Mouse (Mus musculus): ENCODE measurements around the gene Egflam. TPM values are rescaled to one million over a fixed set of nuclear protein-coding genes. Genes with fewer than 3 reads are reported as not detected.

The Egflam gene
- polyA plus RNA-seq, 1 experiment from 2014 or later: 4.9 TPM

DNA sequence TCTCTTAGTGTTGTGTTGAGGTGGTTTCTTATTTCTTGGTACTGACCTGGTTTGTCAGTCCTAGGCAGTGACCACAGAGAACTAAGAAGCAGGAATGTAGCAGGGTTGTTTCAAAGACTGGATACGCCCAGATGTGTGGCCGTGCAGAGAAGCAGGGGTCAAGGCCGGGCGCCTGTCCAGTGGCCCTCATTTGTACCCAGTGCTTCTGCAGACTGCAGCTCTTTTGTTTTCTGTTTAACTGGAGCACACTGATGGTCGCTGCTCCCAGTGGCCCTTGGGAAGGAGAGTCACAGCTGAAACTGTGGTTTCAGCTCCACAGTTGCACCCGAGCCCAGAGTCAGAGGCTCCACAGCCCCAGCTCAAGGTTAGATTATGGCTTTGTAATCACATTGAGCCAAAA, 217.6 kb downstream of the Egflam start:
- Histone ChIP-seq H3K9me3 (no peaks in the 10 kb centered on the region), H3K4me3 (no peak overlapping the region), H3K4me1 (peaks cover 8% of the 10 kb centered on the region), H3K27ac (0 out of 2 replicates have a peak overlapping the region, but pooled peaks have one; percentile 31), H3K36me3 (replicated peaks) (peaks cover 21% of the 10 kb centered on the region), H3K27me3 (ENCODE audit: poor library complexity, severe bottlenecking) (no peaks in the 10 kb centered on the region)
- no peak for DNase-seq (ENCODE audit: extremely low spot score, low spot score)
- WGBS: 61% methylated on average over 6 of the region's 6 CpGs

DNA sequence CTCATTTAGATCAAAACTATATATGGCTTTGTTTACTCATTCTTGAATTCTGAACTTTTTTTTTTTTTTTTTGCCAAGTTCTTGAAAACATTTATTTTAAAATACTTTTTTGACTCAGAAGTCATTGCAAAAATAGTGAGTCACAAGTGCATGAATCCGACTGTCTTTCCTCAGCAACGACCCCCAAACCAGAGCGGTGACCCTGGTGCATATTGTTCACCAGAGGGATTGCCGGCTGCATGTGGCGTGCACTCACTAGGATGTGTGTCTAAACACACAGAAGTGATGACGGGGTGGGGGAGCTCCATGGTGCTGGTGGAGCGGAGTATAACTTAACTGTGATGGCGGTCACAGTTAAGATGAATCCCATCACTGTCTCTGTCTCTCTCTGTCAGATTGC, 224.4 kb downstream of the Egflam start:
- DNase-seq (ENCODE audit: extremely low spot score, low spot score): no peak
- Histone ChIP-seq H3K27me3 (ENCODE audit: poor library complexity, severe bottlenecking) (no peaks in the 10 kb centered on the region), H3K27ac (no peak overlapping the region), H3K4me1 (no peaks in the 10 kb centered on the region), H3K9me3 (no peaks in the 10 kb centered on the region), H3K36me3 (replicated peaks) (no peaks in the 10 kb centered on the region), H3K4me3 (no peak overlapping the region)
- WGBS: 91% methylated on average over 8 of the region's 8 CpGs

DNA sequence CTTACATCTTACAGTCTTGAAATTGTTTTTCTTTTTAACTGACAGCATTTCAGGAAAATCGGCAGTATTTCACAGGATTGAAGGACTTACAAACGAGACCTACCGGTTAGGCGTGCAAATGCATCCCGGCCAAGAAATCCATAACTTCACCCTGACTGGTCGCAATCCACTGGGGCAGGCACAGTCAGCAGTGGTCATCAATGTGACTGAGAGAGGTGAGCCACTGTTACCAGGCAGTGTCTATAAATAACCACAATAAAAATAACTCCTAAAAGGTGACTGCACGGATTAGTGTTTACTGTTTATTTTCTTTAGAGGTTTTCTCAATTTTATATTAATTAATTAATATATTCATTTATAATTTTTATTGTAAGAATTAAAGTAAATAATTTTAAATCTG, 224.8 kb downstream of the Egflam start:
- Histone ChIP-seq H3K4me1 (peaks cover under 1% of the 10 kb centered on the region; the same call in 1 of the 2 replicates), H3K27ac (no peak overlapping the region), H3K9me3 (no peaks in the 10 kb centered on the region), H3K36me3 (replicated peaks) (no peaks in the 10 kb centered on the region), H3K4me3 (no peak overlapping the region), H3K27me3 (ENCODE audit: poor library complexity, severe bottlenecking) (no peaks in the 10 kb centered on the region)
- WGBS: 90% methylated on average over 7 of the region's 7 CpGs
- no peak for DNase-seq (ENCODE audit: extremely low spot score, low spot score)

DNA sequence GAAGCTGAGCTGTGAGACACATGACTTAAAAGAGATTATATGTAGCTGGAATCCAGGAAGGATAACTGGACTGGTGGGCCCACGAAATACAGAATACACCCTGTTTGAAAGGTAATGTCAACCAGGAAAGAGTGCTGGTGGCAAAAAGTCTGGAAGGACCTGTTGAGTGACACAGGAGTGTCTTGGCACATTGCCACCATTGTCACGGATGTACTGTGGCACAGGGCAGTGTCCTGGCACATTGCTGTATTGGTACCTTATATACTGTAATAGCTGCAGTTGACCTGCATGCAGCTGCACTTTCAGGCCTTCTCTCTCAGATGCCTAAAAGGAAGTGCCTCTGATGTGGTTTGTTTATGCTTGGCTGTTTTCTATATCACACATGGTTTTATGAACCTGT, 225.3 kb downstream of the Egflam start:
- no peak overlapping the region for H3K27ac ChIP-seq
- H3K27me3 ChIP-seq (ENCODE audit: poor library complexity, severe bottlenecking): no peaks in the 10 kb centered on the region
- H3K9me3 ChIP-seq: no peaks in the 10 kb centered on the region
- no peak for DNase-seq (ENCODE audit: extremely low spot score, low spot score)
- no peaks in the 10 kb centered on the region for H3K36me3 ChIP-seq (replicated peaks)
- H3K4me3 ChIP-seq: no peak overlapping the region
- WGBS: 77% methylated on average over 2 of the region's 2 CpGs
- H3K4me1 ChIP-seq: peaks cover 5% of the 10 kb centered on the region; the same call in 1 of the 2 replicates

DNA sequence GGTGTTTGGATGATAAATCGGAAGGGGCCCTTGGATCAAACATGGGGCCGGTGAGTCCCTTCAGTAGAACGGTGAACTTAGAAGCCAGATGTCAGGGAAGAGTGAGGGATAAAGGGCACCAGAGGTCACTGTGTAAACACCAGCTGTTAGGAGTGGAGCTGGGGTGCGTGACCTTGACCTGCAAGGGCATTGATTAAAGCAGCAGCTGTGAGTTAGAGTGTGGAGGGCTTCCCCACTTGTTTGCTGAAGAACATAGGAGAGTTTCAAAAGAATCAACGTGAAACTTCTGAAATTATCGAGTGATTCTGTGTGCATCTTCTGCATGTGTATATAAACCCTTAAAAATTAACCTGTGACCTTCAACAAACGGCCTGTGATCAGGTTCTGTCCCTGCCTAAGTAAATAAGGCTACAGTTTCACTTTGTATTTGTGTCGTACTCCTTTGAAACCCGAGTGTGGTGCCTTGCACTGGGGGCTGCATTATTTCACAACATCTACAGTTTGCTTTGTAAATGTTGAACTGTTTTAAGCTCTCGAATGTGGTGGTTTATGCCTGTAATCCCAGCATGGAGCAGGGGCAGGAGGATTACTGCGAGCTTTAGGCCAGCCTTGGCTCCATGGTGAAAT, 230.2 kb downstream of the Egflam start:
- Histone ChIP-seq H3K36me3 (replicated peaks) (no peaks in the 10 kb centered on the region), H3K4me1 (peaks cover 32% of the 10 kb centered on the region), H3K27ac (no peak overlapping the region), H3K4me3 (no peak overlapping the region), H3K9me3 (no peaks in the 10 kb centered on the region), H3K27me3 (ENCODE audit: poor library complexity, severe bottlenecking) (no peaks in the 10 kb centered on the region)
- WGBS: 69% methylated on average over 11 of the region's 11 CpGs
- DNase-seq (ENCODE audit: extremely low spot score, low spot score): no peak

DNA sequence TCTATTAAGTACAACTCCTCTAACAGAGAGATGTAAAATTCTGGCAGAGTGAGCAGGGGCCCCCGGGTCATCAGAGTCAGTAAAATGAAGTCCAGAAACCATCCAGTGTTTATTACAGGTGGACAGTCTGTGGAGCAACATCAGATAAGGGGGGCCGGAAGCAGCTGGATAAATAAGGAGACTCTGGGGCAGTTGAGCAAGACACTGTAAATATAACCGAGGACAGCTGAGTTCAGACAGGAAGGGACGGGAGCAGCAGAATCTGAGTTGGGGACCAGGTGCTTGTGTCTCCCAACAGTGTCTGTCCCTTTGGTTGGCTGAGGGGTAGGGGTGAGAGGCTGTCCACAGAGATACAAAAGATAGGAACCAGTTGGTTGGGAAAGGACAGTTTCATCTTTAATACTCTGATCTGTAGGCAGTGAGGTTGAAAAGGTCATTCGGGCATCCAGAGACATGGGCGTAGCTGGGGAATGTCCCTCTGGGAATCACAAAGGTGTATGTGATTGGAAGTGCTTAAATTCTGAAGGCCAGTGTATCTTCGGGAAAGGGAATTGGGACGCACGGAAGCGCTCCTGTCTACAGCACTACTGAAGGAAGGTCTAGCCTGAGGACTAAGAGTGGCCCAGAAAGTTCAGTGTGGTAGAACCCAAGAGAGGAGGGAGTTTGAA, 230.8 kb downstream of the Egflam start:
- H3K4me3 ChIP-seq: no peak overlapping the region
- H3K9me3 ChIP-seq: no peaks in the 10 kb centered on the region
- H3K4me1 ChIP-seq: peaks cover 32% of the 10 kb centered on the region

DNA sequence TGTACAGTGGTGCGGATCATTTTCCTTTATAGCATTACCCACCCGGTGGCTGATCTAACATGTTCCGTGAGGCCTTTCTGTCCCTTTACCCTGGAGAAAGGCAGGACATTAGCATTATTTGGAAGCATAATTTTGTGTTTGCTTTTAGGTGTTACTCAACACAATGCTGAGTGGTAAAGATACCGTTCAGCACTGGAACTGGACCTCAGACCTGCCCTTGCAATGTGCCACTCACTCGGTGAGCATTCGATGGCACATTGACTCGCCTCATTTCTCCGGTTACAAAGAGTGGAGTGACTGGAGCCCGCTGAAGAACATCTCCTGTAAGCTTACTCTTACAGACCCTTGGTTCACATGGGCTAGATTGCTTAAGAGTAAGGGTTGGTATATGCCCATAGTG, 231.5 kb downstream of the Egflam start:
- H3K27ac ChIP-seq: no peak overlapping the region
- no peaks in the 10 kb centered on the region for H3K27me3 ChIP-seq (ENCODE audit: poor library complexity, severe bottlenecking)
- no peak for DNase-seq (ENCODE audit: extremely low spot score, low spot score)
- no peak overlapping the region for H3K4me3 ChIP-seq
- H3K36me3 ChIP-seq (replicated peaks): no peaks in the 10 kb centered on the region
- 94% methylated on average over 9 of the region's 9 CpGs for WGBS
- peaks cover 32% of the 10 kb centered on the region for H3K4me1 ChIP-seq
- H3K9me3 ChIP-seq: no peaks in the 10 kb centered on the region

More for the DNA sequence above, 230.8 kb downstream of the Egflam start:
- Histone ChIP-seq H3K27me3 (ENCODE audit: poor library complexity, severe bottlenecking) (no peaks in the 10 kb centered on the region), H3K36me3 (replicated peaks) (no peaks in the 10 kb centered on the region), H3K27ac (no peak overlapping the region)
- no peak for DNase-seq (ENCODE audit: extremely low spot score, low spot score)
- WGBS: 84% methylated on average over 10 of the region's 10 CpGs

DNA sequence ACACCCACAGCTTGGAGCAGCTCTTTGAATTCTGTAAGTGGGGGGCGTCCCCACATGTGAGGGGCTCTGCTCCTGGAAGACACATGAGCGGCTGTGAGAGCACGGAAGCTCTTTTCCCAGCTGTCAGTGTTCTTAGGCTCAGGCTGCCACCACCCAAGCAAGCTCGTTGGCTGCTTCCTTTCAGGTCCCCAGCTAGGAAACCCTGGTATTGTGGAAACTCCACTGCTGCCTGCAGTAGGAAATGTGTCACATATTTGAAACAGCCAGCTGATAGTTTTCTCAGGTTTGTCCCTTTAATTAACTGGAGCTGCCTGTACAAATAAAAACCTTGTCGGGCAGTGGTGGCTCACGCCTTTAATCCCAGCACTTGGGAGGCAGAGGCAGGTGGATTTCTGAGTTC, 234.3 kb downstream of the Egflam start:
- 84% methylated on average over 6 of the region's 6 CpGs for WGBS
- Histone ChIP-seq H3K4me3 (no peak overlapping the region), H3K4me1 (peaks cover 32% of the 10 kb centered on the region), H3K9me3 (no peaks in the 10 kb centered on the region), H3K36me3 (replicated peaks) (0 out of 2 replicates have a peak, but pooled peaks cover 3% of the 10 kb centered on the region), H3K27ac (no peak overlapping the region), H3K27me3 (ENCODE audit: poor library complexity, severe bottlenecking) (no peaks in the 10 kb centered on the region)
- no peak for DNase-seq (ENCODE audit: extremely low spot score, low spot score)

DNA sequence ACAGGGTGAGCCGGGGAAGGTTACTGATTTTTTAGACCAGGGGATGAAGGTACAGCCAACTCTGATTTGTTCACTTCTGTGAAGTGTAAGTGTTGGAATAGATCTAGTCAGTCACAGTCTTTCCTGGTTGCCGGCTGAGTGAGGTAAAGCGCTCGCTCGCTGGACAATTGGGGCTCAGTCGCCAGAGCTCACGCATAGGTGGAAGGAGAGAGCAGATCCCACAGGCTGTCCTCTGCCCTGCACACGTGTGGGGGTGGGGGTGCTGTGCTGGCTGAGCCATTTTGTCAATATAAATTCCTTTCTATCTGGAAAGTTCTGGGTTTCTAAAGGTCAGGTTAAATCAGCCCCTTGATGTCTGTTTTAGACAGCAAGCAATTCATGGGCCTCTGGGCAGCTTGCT, 237.9 kb downstream of the Egflam start:
- Histone ChIP-seq H3K27ac (no peak overlapping the region), H3K36me3 (replicated peaks) (0 out of 2 replicates have a peak, but pooled peaks cover 3% of the 10 kb centered on the region), H3K4me1 (peaks cover under 1% of the 10 kb centered on the region; the same call in 1 of the 2 replicates), H3K9me3 (no peaks in the 10 kb centered on the region), H3K4me3 (no peak overlapping the region), H3K27me3 (ENCODE audit: poor library complexity, severe bottlenecking) (no peaks in the 10 kb centered on the region)
- DNase-seq (ENCODE audit: extremely low spot score, low spot score): no peak
- WGBS: 88% methylated on average over 8 of the region's 8 CpGs

DNA sequence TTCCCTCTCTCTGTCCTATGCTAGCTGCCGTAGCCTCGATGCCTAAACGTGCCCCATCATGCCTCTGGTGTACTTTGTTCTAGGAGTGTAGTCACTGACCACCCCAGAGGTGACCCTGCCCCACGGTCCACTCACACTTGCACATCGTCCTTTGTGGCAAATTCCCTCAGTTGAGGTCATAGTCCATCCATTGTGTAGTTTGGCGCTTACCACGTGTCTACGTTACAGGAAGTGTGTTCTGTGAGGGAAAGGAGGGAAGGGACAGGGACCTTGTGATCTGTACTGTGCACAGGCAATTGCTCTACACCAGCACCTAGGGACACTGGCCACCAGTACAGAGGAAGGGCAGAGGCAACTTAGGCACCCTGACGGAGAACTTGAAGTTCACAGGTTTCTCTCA, 238.3 kb downstream of the Egflam start:
- WGBS: 87% methylated on average over 9 of the region's 9 CpGs
- H3K4me1 ChIP-seq: no peaks in the 10 kb centered on the region
- H3K27me3 ChIP-seq (ENCODE audit: poor library complexity, severe bottlenecking): no peaks in the 10 kb centered on the region
- H3K4me3 ChIP-seq: no peak overlapping the region
- no peak overlapping the region for H3K27ac ChIP-seq
- no peak for DNase-seq (ENCODE audit: extremely low spot score, low spot score)
- H3K36me3 ChIP-seq (replicated peaks): 0 out of 2 replicates have a peak, but pooled peaks cover 3% of the 10 kb centered on the region
- no peaks in the 10 kb centered on the region for H3K9me3 ChIP-seq

DNA sequence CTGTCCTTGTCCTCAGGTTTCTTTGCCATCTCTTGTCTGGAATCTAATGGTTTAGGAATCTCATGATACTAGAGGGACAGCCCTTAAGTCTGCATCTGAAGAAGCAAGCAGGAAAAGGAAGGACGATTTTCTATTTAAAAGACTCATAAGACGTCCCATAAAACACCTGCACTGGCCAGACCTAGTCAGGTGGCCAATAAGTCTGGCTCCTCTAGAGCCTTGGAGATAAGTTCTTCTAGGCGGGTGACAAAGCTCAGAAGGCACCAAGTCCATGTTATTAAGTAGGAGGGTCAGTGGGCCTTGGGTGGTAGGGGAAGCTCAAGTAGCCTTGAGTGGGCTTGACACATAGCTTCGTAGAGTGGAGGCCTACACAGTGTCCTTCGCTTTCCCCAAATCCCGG, 240.5 kb downstream of the Egflam start:
- Histone ChIP-seq H3K4me3 (no peak overlapping the region), H3K27me3 (ENCODE audit: poor library complexity, severe bottlenecking) (no peaks in the 10 kb centered on the region), H3K9me3 (no peaks in the 10 kb centered on the region), H3K4me1 (no peaks in the 10 kb centered on the region), H3K27ac (no peak overlapping the region), H3K36me3 (replicated peaks) (0 out of 2 replicates have a peak, but pooled peaks cover 3% of the 10 kb centered on the region)
- no peak for DNase-seq (ENCODE audit: extremely low spot score, low spot score)
- 93% methylated on average over 6 of the region's 6 CpGs for WGBS
